Mouse (Mus musculus) ES-E14 (cell line): ENCODE measurements around the gene Robo1.

ENCODE experiments used
- CHD2 ChIP-seq: IDR thresholded peaks from 2 replicates; pipeline ENCODE4 v1.6.1; 2014; ENCODE audit warnings: mild to moderate bottlenecking, low read depth, low read length, inconsistent platforms
- MAFK ChIP-seq: IDR thresholded peaks from 2 replicates; pipeline ENCODE4 v1.6.1; 2014; ENCODE audit warnings: mild to moderate bottlenecking, low read depth, low read length, inconsistent platforms; ENCODE audit not compliant: insufficient read depth
- ZNF384 ChIP-seq: IDR thresholded peaks from 2 replicates; pipeline ENCODE4 v1.6.1; 2012; ENCODE audit warnings: low read depth, low read length, inconsistent platforms

DNA sequence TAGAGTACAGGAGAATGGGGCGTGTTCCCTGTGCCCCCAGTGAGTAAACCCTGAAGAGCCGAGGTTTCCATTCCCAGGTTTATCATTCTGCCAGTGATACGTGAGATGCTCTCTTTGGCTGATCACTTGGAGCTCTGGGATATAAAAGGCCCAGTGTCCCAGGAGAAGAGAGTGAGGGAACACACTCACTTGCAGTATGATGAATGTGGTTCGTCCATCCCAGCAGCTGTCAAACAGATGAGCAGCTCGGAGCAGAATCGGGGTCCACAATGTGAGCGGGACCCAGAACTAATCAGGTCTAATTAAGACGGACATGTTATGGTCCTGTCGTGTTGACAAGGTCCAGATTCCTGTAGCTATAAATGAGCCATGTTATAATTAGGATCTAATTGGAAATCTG is 94.3 kb downstream of the Robo1 start:
- no peak for TF ChIP-seq MAFK
- TF ChIP-seq ZNF384 = no peak
- no peak for TF ChIP-seq CHD2
